Mouse (Mus musculus) midbrain, embryonic 14.5 days (tissue): Measurements from ENCODE around the gene Chrdl1. TPM values are rescaled to one million over a fixed set of nuclear protein-coding genes. Genes with fewer than 3 reads are reported as not detected.

ENCODE experiments used
- ATAC-seq: fragments of 200-750 bp; cut with Nextera tagmentation; 2 replicates; pipeline ENCODE4 v1.8.0; 2017; ENCODE audit warnings: moderate number of reproducible peaks, moderate library complexity; ENCODE audit not compliant: low FRiP score, low TSS enrichment
- DNase-seq: peaks from one replicate; pipeline ENCODE4 v3.0.0-alpha.2; 2015
- H3K27ac ChIP-seq: fragments of 300-500 bp; sonication (generic); replicated peaks from 2 replicates; pipeline ENCODE4 v1.5.1; 2014; ENCODE audit warnings: mild to moderate bottlenecking, low read depth, low read length, moderate library complexity
- H3K27me3 ChIP-seq: fragments of 300-500 bp; sonication (generic); 2 replicates; pipeline ENCODE4 v1.6.1; 2014; ENCODE audit warnings: low read length, control low read depth, mixed read lengths; ENCODE audit not compliant: control insufficient read depth, insufficient read depth
- H3K36me3 ChIP-seq: fragments of 300-500 bp; sonication (generic); 2 replicates; pipeline ENCODE4 v1.6.1; 2014; ENCODE audit warnings: low read length, control low read depth; ENCODE audit not compliant: control insufficient read depth, insufficient read depth
- H3K4me1 ChIP-seq: fragments of 300-500 bp; sonication (generic); 2 replicates; pipeline ENCODE4 v1.6.1; 2014; ENCODE audit warnings: mild to moderate bottlenecking, antibody characterized with exemption, low read length, control low read depth; ENCODE audit not compliant: control insufficient read depth, insufficient read depth
- H3K4me2 ChIP-seq: fragments of 300-500 bp; sonication (generic); 2 replicates; pipeline ENCODE4 v1.6.1; 2014; ENCODE audit warnings: mild to moderate bottlenecking, low read length, moderate library complexity
- H3K4me3 ChIP-seq: fragments of 300-500 bp; sonication (generic); replicated peaks from 2 replicates; pipeline ENCODE4 v1.5.1; 2014; ENCODE audit warnings: low read depth, low read length
- H3K9ac ChIP-seq: fragments of 300-500 bp; sonication (generic); replicated peaks from 2 replicates; pipeline ENCODE4 v1.6.1; 2014; ENCODE audit warnings: mild to moderate bottlenecking, low read length, moderate library complexity
- H3K9me3 ChIP-seq: fragments of 300-500 bp; sonication (generic); 2 replicates; pipeline ENCODE4 v1.6.1; 2016; ENCODE audit warnings: low read length, control low read depth, mixed read lengths; ENCODE audit not compliant: control insufficient read depth
- WGBS: fragments of 180-500 bp; shearing (Covaris S2); extraction: QIAGEN DNeasy Blood & Tissue Kit; methylation state at CpG from one replicate; pipeline ENCODE4 v1.1.7; 2014; 5-methylcytosine and 5-hydroxymethylcytosine counted together
- polyA plus RNA-seq: library from polyadenylated mRNA; unstranded; fragments of >200 nt; fragmentation: Nextera tagmentation; extraction: Ambion mirVana; gene quantifications from 2 replicates; pipeline ENCODE4 v1.2.1, GENCODE M21; 2014

The Chrdl1 gene
- 2.7 and 6.9 TPM in 2 replicates for polyA plus RNA-seq

GRCm38 (mm10) chrX:143393791-143394369 is at the start of gene Chrdl1:
Chrdl1 (minus strand) TSS chrX:143394262.
- 25% methylated on average over 37 of the region's 37 CpGs for WGBS

GRCm38 (mm10) chrX:143442638-143443037 is 48.6 kb upstream of the Chrdl1 start:
- no peak overlapping the region for H3K4me2 ChIP-seq
- ATAC-seq (no peak), DNase-seq (peak; percentile 8)
- H3K36me3 ChIP-seq, result no peaks in the 10 kb centered on the region
- H3K9me3 ChIP-seq, result no peaks in the 10 kb centered on the region
- no peaks in the 10 kb centered on the region for H3K27me3 ChIP-seq
- no peak overlapping the region for H3K9ac ChIP-seq
- WGBS, result 41% methylated on average over 4 of the region's 4 CpGs
- no peaks in the 10 kb centered on the region for H3K4me1 ChIP-seq
- H3K27ac ChIP-seq, result no peak overlapping the region
- no peak overlapping the region for H3K4me3 ChIP-seq

More at GRCm38 (mm10) chrX:143393791-143394369, at the start of gene Chrdl1:
- H3K36me3 ChIP-seq, result no peaks in the 10 kb centered on the region
- H3K4me3 ChIP-seq, result peak within 1 kb of the TSS; percentile 41
- peaks cover 10% of the 10 kb centered on the region; the same call in 1 of the 2 replicates for H3K27me3 ChIP-seq
- 0 out of 2 replicates have a peak, but pooled peaks cover 2% of the 10 kb centered on the region for H3K4me1 ChIP-seq
- peak within 1 kb of the TSS; percentile 61 for H3K4me2 ChIP-seq
- DNase-seq (peak; percentile 28), ATAC-seq (peak; percentile 43; the same call in 1 of the 2 replicates)
- H3K9me3 ChIP-seq, result no peaks in the 10 kb centered on the region
- no peak within 1 kb of the TSS; the same call in 1 of the 2 replicates for H3K9ac ChIP-seq
- no peak within 1 kb of the TSS for H3K27ac ChIP-seq

GRCm38 (mm10) chrX:143404601-143405000 is 10.5 kb upstream of the Chrdl1 start:
- no peak overlapping the region for H3K4me2 ChIP-seq
- ATAC-seq (no peak), DNase-seq (no peak)
- H3K9ac ChIP-seq, result no peak overlapping the region
- WGBS, result 45% methylated on average over 2 of the region's 2 CpGs
- no peak overlapping the region for H3K27ac ChIP-seq
- H3K27me3 ChIP-seq, result no peaks in the 10 kb centered on the region
- H3K4me3 ChIP-seq, result no peak overlapping the region
- H3K9me3 ChIP-seq, result no peaks in the 10 kb centered on the region
- H3K36me3 ChIP-seq, result no peaks in the 10 kb centered on the region
- no peaks in the 10 kb centered on the region for H3K4me1 ChIP-seq

- Histone ChIP-seq H3K9me3 (no peaks in the 10 kb centered on the region), H3K27ac (peak overlapping the region; percentile 37; the same call in 1 of the 2 replicates), H3K4me2 (no peak overlapping the region), H3K4me3 (no peak overlapping the region), H3K36me3 (no peaks in the 10 kb centered on the region), H3K4me1 (no peaks in the 10 kb centered on the region), H3K27me3 (no peaks in the 10 kb centered on the region), H3K9ac (no peak overlapping the region)
- peak; percentile 36 for DNase-seq
- WGBS, result 47% methylated on average over 4 of the region's 4 CpGs
- ATAC-seq, result peak; percentile 58; the same call in 1 of the 2 replicates
Measured at GRCm38 (mm10) chrX:143366256-143366959, 27.7 kb downstream of the Chrdl1 start.

GRCm38 (mm10) chrX:143347227-143347626 is 46.8 kb downstream of the Chrdl1 start:
- no peaks in the 10 kb centered on the region for H3K9me3 ChIP-seq
- no peak overlapping the region for H3K9ac ChIP-seq
- H3K27ac ChIP-seq, result no peak overlapping the region
- no peaks in the 10 kb centered on the region for H3K36me3 ChIP-seq
- no peak for ATAC-seq
- no peaks in the 10 kb centered on the region for H3K27me3 ChIP-seq
- DNase-seq, result peak; percentile 12
- no peak overlapping the region for H3K4me2 ChIP-seq
- WGBS, result 25% methylated on average over 5 of the region's 5 CpGs
- H3K4me3 ChIP-seq, result no peak overlapping the region
- 0 out of 2 replicates have a peak, but pooled peaks cover 4% of the 10 kb centered on the region for H3K4me1 ChIP-seq

- Histone ChIP-seq H3K4me2 (no peak overlapping the region), H3K27ac (0 out of 2 replicates have a peak overlapping the region, but pooled peaks have one; percentile 20), H3K27me3 (no peaks in the 10 kb centered on the region), H3K4me1 (0 out of 2 replicates have a peak, but pooled peaks cover 4% of the 10 kb centered on the region), H3K36me3 (no peaks in the 10 kb centered on the region), H3K9me3 (no peaks in the 10 kb centered on the region), H3K4me3 (no peak overlapping the region), H3K9ac (no peak overlapping the region)
- WGBS, result 31% methylated on average over 3 of the region's 3 CpGs
- DNase-seq (peak; percentile 28), ATAC-seq (peak; percentile 73)
Measured at GRCm38 (mm10) chrX:143346739-143347138, 47.3 kb downstream of the Chrdl1 start.

GRCm38 (mm10) chrX:143344509-143345495 is 49.3 kb downstream of the Chrdl1 start:
- no peaks in the 10 kb centered on the region for H3K36me3 ChIP-seq
- no peak overlapping the region for H3K27ac ChIP-seq
- H3K27me3 ChIP-seq, result no peaks in the 10 kb centered on the region
- ATAC-seq (no peak), DNase-seq (no peak)
- H3K4me2 ChIP-seq, result no peak overlapping the region
- H3K4me3 ChIP-seq, result no peak overlapping the region
- H3K9ac ChIP-seq, result no peak overlapping the region
- 50% methylated on average over 5 of the region's 5 CpGs for WGBS
- 0 out of 2 replicates have a peak, but pooled peaks cover 4% of the 10 kb centered on the region for H3K4me1 ChIP-seq
- H3K9me3 ChIP-seq, result no peaks in the 10 kb centered on the region

- DNase-seq, result peak; percentile 8
- WGBS, result 34% methylated on average over 4 of the region's 4 CpGs
- H3K4me2 ChIP-seq, result no peak overlapping the region
Measured at GRCm38 (mm10) chrX:143338156-143338555, 55.9 kb downstream of the Chrdl1 start.

More at GRCm38 (mm10) chrX:143338156-143338555, 55.9 kb downstream of the Chrdl1 start:
- Histone ChIP-seq H3K27me3 (no peaks in the 10 kb centered on the region), H3K36me3 (no peaks in the 10 kb centered on the region), H3K9ac (no peak overlapping the region), H3K4me1 (no peaks in the 10 kb centered on the region), H3K27ac (no peak overlapping the region), H3K9me3 (no peaks in the 10 kb centered on the region), H3K4me3 (no peak overlapping the region)
- no peak for ATAC-seq
